Mouse (Mus musculus) heart, embryonic 13.5 days (tissue): Measurements from ENCODE around the gene Twnk. TPM values are rescaled to one million over a fixed set of nuclear protein-coding genes. Genes with fewer than 3 reads are reported as not detected.

Source experiments
- ATAC-seq: fragments of 200-750 bp; cut with Nextera tagmentation; 2 replicates; pipeline ENCODE4 v1.8.0; 2017; ENCODE audit warnings: moderate TSS enrichment; ENCODE audit not compliant: insufficient number of reproducible peaks, low FRiP score, low TSS enrichment; ENCODE audit errors: extremely low read depth
- H3K27ac ChIP-seq: fragments of 300-500 bp; sonication (generic); replicated peaks from 2 replicates; pipeline ENCODE4 v1.5.1; 2015; ENCODE audit warnings: moderate library complexity, mild to moderate bottlenecking, inconsistent platforms
- H3K27me3 ChIP-seq: fragments of 300-500 bp; sonication (generic); replicated peaks from 2 replicates; pipeline ENCODE4 v1.6.1; 2015; ENCODE audit warnings: mild to moderate bottlenecking, inconsistent platforms
- H3K36me3 ChIP-seq: fragments of 300-500 bp; sonication (generic); 2 replicates; pipeline ENCODE4 v1.6.1; 2015; ENCODE audit warnings: mild to moderate bottlenecking, inconsistent platforms
- H3K4me1 ChIP-seq: fragments of 300-500 bp; sonication (generic); 2 replicates; pipeline ENCODE4 v1.6.1; 2015; ENCODE audit warnings: inconsistent platforms
- H3K4me2 ChIP-seq: fragments of 300-500 bp; sonication (generic); 2 replicates; pipeline ENCODE4 v1.6.1; 2015; ENCODE audit warnings: inconsistent platforms, mild to moderate bottlenecking, moderate library complexity
- H3K4me3 ChIP-seq: fragments of 300-500 bp; sonication (generic); 2 replicates; pipeline ENCODE4 v1.5.1; 2015; ENCODE audit warnings: moderate library complexity, mild to moderate bottlenecking, inconsistent platforms
- H3K9ac ChIP-seq: fragments of 300-500 bp; sonication (generic); 2 replicates; pipeline ENCODE4 v1.6.1; 2015; ENCODE audit warnings: inconsistent platforms, mild to moderate bottlenecking, moderate library complexity
- H3K9me3 ChIP-seq: fragments of 300-500 bp; sonication (generic); 2 replicates; pipeline ENCODE4 v1.6.1; 2016; ENCODE audit warnings: inconsistent platforms
- WGBS: fragments of 180-500 bp; shearing (Covaris S2); methylation state at CpG from one replicate; pipeline ENCODE4 v1.1.7; 2015; ENCODE audit warnings: mixed read lengths; 5-methylcytosine and 5-hydroxymethylcytosine counted together
- polyA plus RNA-seq: library from polyadenylated mRNA; unstranded; fragments of >200 nt; fragmentation: Nextera tagmentation; extraction: Ambion mirVana; gene quantifications from 2 replicates; pipeline ENCODE4 v1.2.1, GENCODE M21; 2015

The Twnk gene
- polyA plus RNA-seq, 1 experiment from 2014 or later = 16.3 TPM

GRCm38 (mm10) chr19:45044389-45044927 lies 39.0 kb downstream of the Twnk start:
- no peak for ATAC-seq
- peaks cover 4% of the 10 kb centered on the region; the same call in 1 of the 2 replicates for H3K36me3 ChIP-seq
- H3K4me2 ChIP-seq = no peak overlapping the region
- H3K4me3 ChIP-seq = no peak overlapping the region
- peaks cover 28% of the 10 kb centered on the region for H3K4me1 ChIP-seq
- WGBS = 54% methylated on average over 11 of the region's 11 CpGs
- H3K9me3 ChIP-seq = no peaks in the 10 kb centered on the region
- peaks cover 76% of the 10 kb centered on the region for H3K27me3 ChIP-seq
- no peak overlapping the region for H3K9ac ChIP-seq
- H3K27ac ChIP-seq = no peak overlapping the region

- H3K36me3 ChIP-seq = peaks cover 12% of the 10 kb centered on the region; the same call in 1 of the 2 replicates
- no peak overlapping the region for H3K4me2 ChIP-seq
- no peak overlapping the region for H3K9ac ChIP-seq
- no peaks in the 10 kb centered on the region for H3K9me3 ChIP-seq
- WGBS = 38% methylated on average over 15 of the region's 15 CpGs
- peaks cover 28% of the 10 kb centered on the region for H3K4me1 ChIP-seq
- H3K27ac ChIP-seq = no peak overlapping the region
- H3K4me3 ChIP-seq = no peak overlapping the region
- peaks cover 68% of the 10 kb centered on the region for H3K27me3 ChIP-seq
- no peak for ATAC-seq
Measured at GRCm38 (mm10) chr19:45045236-45045635, 39.8 kb downstream of the Twnk start.

- H3K36me3 ChIP-seq = peaks cover 16% of the 10 kb centered on the region
- H3K9ac ChIP-seq = peak within 1 kb of the TSS; percentile 85
- peaks cover 64% of the 10 kb centered on the region for H3K27me3 ChIP-seq
- H3K4me1 ChIP-seq = peaks cover 28% of the 10 kb centered on the region
- H3K27ac ChIP-seq = no peak within 1 kb of the TSS
- peak within 1 kb of the TSS; percentile 93 for H3K4me2 ChIP-seq
- WGBS = 65% methylated on average over 5 of the region's 5 CpGs
- ATAC-seq = no peak
- peak within 1 kb of the TSS; percentile 68 for H3K4me3 ChIP-seq
- H3K9me3 ChIP-seq = no peaks in the 10 kb centered on the region
Measured at GRCm38 (mm10) chr19:45045651-45046050, 40.2 kb downstream of the Twnk start, which contains the start of gene Pdzd7. Pdzd7 (minus strand) TSS chr19:45045717.

GRCm38 (mm10) chr19:45046523-45047321 lies 41.3 kb downstream of the Twnk start:
- Histone ChIP-seq H3K9ac (peak overlapping the region; percentile 85), H3K4me1 (peaks cover 28% of the 10 kb centered on the region), H3K27ac (peak overlapping the region; percentile 96), H3K4me3 (peak overlapping the region; percentile 68), H3K36me3 (peaks cover 25% of the 10 kb centered on the region), H3K9me3 (no peaks in the 10 kb centered on the region), H3K27me3 (peaks cover 53% of the 10 kb centered on the region), H3K4me2 (peak overlapping the region; percentile 93)
- 3% methylated on average over 34 of the region's 34 CpGs for WGBS
- ATAC-seq = peak; percentile 47; the same call in 1 of the 2 replicates

- ATAC-seq = peak; percentile 80
- under 1% methylated on average over 26 of the region's 26 CpGs for WGBS
Measured at GRCm38 (mm10) chr19:45047417-45047934, 42.0 kb downstream of the Twnk start, which contains the start of gene Sfxn3. Sfxn3 (plus strand) TSS chr19:45047503.

GRCm38 (mm10) chr19:45047935-45048643 lies 42.6 kb downstream of the Twnk start:
- Histone ChIP-seq H3K27me3 (peaks cover 40% of the 10 kb centered on the region), H3K4me3 (peak overlapping the region; percentile 68), H3K9me3 (no peaks in the 10 kb centered on the region), H3K4me1 (peaks cover 28% of the 10 kb centered on the region), H3K9ac (peak overlapping the region; percentile 85), H3K27ac (peak overlapping the region; percentile 96), H3K36me3 (peaks cover 39% of the 10 kb centered on the region), H3K4me2 (peak overlapping the region; percentile 93)
- peak; percentile 20 for ATAC-seq
- 22% methylated on average over 11 of the region's 11 CpGs for WGBS

More at GRCm38 (mm10) chr19:45047417-45047934, 42.0 kb downstream of the Twnk start, which contains the start of gene Sfxn3:
- Histone ChIP-seq H3K9me3 (no peaks in the 10 kb centered on the region), H3K4me3 (peak within 1 kb of the TSS; percentile 68), H3K27ac (peak within 1 kb of the TSS; percentile 96), H3K36me3 (peaks cover 33% of the 10 kb centered on the region), H3K4me2 (peak within 1 kb of the TSS; percentile 93), H3K9ac (peak within 1 kb of the TSS; percentile 85), H3K4me1 (peaks cover 28% of the 10 kb centered on the region), H3K27me3 (peaks cover 46% of the 10 kb centered on the region)

- peak overlapping the region; percentile 93 for H3K4me2 ChIP-seq
- WGBS = 75% methylated on average over 12 of the region's 12 CpGs
Measured at GRCm38 (mm10) chr19:45048644-45049365, 43.3 kb downstream of the Twnk start.

GRCm38 (mm10) chr19:45049523-45049922 lies 44.1 kb downstream of the Twnk start:
- no peak for ATAC-seq
- Histone ChIP-seq H3K27ac (no peak overlapping the region), H3K9me3 (no peaks in the 10 kb centered on the region), H3K4me2 (no peak overlapping the region), H3K36me3 (peaks cover 53% of the 10 kb centered on the region), H3K4me1 (peaks cover 28% of the 10 kb centered on the region), H3K4me3 (no peak overlapping the region), H3K9ac (no peak overlapping the region), H3K27me3 (peaks cover 25% of the 10 kb centered on the region)
- 73% methylated on average over 9 of the region's 9 CpGs for WGBS

More at GRCm38 (mm10) chr19:45048644-45049365, 43.3 kb downstream of the Twnk start:
- peak overlapping the region; percentile 96 for H3K27ac ChIP-seq
- no peaks in the 10 kb centered on the region for H3K9me3 ChIP-seq
- peaks cover 28% of the 10 kb centered on the region for H3K4me1 ChIP-seq
- H3K4me3 ChIP-seq = peak overlapping the region; percentile 68
- H3K27me3 ChIP-seq = peaks cover 32% of the 10 kb centered on the region
- no peak for ATAC-seq
- peaks cover 46% of the 10 kb centered on the region for H3K36me3 ChIP-seq
- H3K9ac ChIP-seq = peak overlapping the region; percentile 85

GRCm38 (mm10) chr19:45053451-45053850 lies 48.0 kb downstream of the Twnk start:
- 82% methylated on average over 8 of the region's 8 CpGs for WGBS
- H3K4me1 ChIP-seq = peaks cover 25% of the 10 kb centered on the region
- H3K27ac ChIP-seq = no peak overlapping the region
- H3K36me3 ChIP-seq = peaks cover 59% of the 10 kb centered on the region
- no peaks in the 10 kb centered on the region for H3K9me3 ChIP-seq
- no peak overlapping the region for H3K4me2 ChIP-seq
- H3K27me3 ChIP-seq = no peaks in the 10 kb centered on the region; the same call in 1 of the 2 replicates
- no peak overlapping the region for H3K4me3 ChIP-seq
- H3K9ac ChIP-seq = no peak overlapping the region
- no peak for ATAC-seq

- Histone ChIP-seq H3K9ac (no peak overlapping the region), H3K27ac (no peak overlapping the region), H3K27me3 (no peaks in the 10 kb centered on the region), H3K4me1 (peaks cover 25% of the 10 kb centered on the region), H3K9me3 (no peaks in the 10 kb centered on the region), H3K36me3 (peaks cover 49% of the 10 kb centered on the region), H3K4me3 (no peak overlapping the region), H3K4me2 (no peak overlapping the region)
- no peak for ATAC-seq
- 65% methylated on average over 6 of the region's 6 CpGs for WGBS
Measured at GRCm38 (mm10) chr19:45054892-45055690, 49.6 kb downstream of the Twnk start.
